Mouse (Mus musculus): ENCODE measurements at regions not wholly inside any gene's neighbourhood (a gene's known extent, or its start where the extent isn't known, plus 50 kb on each side); places are given as distances from the start of the nearest gene placed in this dataset.

GRCm38 (mm10) chr16:30134642-30135165, 70.5 kb downstream of the Hes1 start:
- TF ChIP-seq MAFK (IDR thresholded peaks at IDR 0.05; ENCODE audit: insufficient read depth, low read depth, low read length), result no peak
- no peak for TF ChIP-seq HCFC1 (IDR thresholded peaks at IDR 0.05; ENCODE audit: borderline replicate concordance, insufficient read depth, low read length)
- TF ChIP-seq CHD2 (IDR thresholded peaks at IDR 0.05; ENCODE audit: low read depth, low read length), result no peak

Data from ES-E14 (cell line).